Mouse (Mus musculus) midbrain, embryonic 10.5 days (tissue): ENCODE data around the gene Bhlha9. TPM values are rescaled to one million over a fixed set of nuclear protein-coding genes. Genes with fewer than 3 reads are reported as not detected.

Source experiments
- polyA plus RNA-seq: library from polyadenylated mRNA; unstranded; fragments of >200 nt; fragmentation: Nextera tagmentation; extraction: Ambion mirVana; gene quantifications from 2 replicates; pipeline ENCODE4 v1.2.1, GENCODE M21; 2016

The Bhlha9 gene
- polyA plus RNA-seq, 1 experiment from 2014 or later, result 0.12 TPM

Other genes with a start within 250 kb of the Bhlha9 start
- 26.9 and 37.6 TPM in 2 replicates for gene Abr, start 50.2 kb upstream of the Bhlha9 start, polyA plus RNA-seq
- gene Trarg1, start 7.3 kb downstream of the Bhlha9 start, polyA plus RNA-seq, result 0.05 TPM in 1 of 2 replicates, not detected in the other
- 20.6 and 25.5 TPM in 2 replicates for gene Gosr1, start 91.1 kb downstream of the Bhlha9 start, polyA plus RNA-seq
- gene Cpd, start 174.5 kb downstream of the Bhlha9 start, polyA plus RNA-seq, result 7.6 and 9.2 TPM in 2 replicates
- gene Tmigd1, start 229.7 kb downstream of the Bhlha9 start, polyA plus RNA-seq, result 0.09 TPM in 1 of 2 replicates, not detected in the other